Mouse (Mus musculus): Measurements from ENCODE around the gene Cfap43. TPM values are rescaled to one million over a fixed set of nuclear protein-coding genes. Genes with fewer than 3 reads are reported as not detected.

Gene Cfap43
- total RNA-seq, 2 experiments from 2014 or later, result 0.05 TPM; not detected in 1

DNA sequence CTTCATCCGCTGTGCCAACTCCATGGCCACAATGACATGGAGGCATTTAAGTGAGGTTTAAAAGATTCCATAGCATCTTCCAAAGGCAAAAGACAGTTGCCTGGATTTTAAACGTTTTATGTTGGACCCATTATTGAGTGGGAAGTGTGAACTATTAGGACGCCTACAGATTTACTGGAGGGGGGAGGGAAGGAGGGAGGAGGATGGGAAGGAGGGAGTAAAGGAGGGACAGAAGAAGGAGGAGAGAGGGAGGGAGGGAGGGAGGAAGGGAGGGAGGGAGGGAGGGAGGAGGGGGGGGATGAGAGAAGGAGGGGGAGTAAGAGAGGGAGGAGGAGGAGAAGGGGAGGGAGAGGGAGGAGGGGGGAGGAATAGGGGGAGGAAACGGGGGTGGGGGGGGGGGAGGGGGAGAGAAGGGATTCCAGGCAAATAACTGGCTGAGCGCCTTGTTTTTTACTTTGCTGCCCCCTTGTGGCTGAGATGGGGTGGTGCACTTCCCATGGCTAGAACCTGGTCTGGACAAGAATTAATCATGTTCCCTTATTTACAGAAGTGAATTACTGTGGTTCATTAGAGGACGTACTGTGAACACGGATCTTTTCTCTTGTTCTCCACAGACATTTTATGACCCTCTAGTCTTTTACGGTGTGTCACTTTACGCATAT, 98.1 kb downstream of the Cfap43 start:
- ATAC-seq (replicated peaks; ENCODE audit: poor library complexity, severe bottlenecking), result peak; percentile 88

- no peak for ATAC-seq (replicated peaks; ENCODE audit: poor library complexity, severe bottlenecking)
These were observed 101.4 kb downstream of the Cfap43 start for GRCm38 (mm10) chr19:47817692-47818091.

DNA sequence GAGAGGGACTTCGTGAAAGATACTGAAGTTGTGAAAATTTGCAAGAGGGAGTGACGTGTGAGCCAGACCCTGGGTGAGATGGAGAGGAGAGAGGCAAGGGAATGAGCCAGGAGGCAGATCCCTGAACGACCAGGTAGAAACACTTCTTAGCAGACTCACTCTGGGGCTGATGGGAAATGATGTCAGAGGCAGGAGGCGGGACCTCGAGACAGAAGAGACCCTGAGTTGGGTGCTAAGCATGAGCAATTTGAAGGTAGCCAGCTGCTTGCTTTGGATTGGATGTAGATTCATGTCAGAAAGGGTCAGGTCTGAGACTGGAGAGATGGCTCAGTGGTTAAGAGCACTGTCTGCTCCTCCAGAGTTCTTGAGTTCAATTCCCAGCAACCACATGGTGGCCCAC, 104.4 kb downstream of the Cfap43 start:
- ATAC-seq (replicated peaks; ENCODE audit: poor library complexity, severe bottlenecking), result no peak

DNA sequence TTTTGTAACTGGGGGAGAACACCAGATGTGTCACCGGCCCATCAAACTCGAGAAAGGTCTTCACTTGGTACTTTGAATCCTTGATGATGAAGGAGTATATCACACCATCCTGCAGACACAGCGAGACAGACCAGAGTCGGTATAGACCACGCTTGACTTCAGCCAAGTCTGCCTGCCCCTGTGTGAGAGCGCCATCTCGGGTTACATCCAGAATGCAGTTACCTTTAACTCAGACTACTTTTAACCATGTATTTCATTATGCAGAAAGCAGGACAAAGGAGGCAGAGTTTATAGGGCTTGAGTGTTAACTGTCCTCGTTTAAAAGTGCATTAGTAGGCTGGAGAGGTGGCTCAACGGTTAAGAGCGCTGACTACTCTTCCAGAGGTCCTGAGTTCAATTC, 107.0 kb downstream of the Cfap43 start:
- no peak for ATAC-seq (replicated peaks; ENCODE audit: poor library complexity, severe bottlenecking)

DNA sequence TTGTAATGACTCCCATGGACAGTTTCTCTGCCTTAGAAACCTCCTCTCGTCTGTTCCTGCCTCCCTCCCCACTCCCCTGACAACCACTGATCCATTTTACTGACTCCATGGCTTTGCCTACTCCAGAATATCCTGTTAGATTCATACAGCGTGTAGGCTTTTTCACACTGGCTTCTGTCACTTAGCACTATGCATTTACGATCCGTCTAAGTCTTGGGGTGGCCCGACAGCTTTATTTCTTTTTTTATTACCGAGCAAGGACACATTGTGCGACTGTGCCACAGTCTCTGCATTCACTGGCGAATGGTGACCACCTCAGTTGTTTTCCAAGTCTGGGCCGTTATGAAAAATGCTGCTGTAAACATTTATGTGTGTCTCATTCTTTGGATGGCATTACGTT, 120.5 kb downstream of the Cfap43 start:
- no peak for ATAC-seq (replicated peaks; ENCODE audit: poor library complexity, severe bottlenecking)

DNA sequence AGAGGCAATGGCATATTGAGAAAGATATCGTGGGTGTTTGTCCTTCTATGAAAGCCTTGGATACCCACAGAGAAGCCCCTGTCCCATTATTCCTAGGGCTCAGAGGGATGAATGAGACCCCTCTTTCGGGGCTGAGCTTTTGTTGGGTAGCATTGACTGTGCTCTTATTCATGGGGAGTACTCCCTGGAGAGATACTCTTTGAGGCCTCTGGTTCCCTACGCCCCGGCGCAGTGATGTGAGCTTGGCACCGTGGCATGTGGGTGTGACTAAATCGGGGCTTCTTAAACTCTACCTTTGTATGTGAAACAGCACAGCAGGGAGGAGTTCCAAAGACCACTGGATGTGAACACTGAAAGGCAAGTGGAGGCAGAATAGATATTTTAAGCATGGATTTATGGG, 122.4 kb downstream of the Cfap43 start:
- no peak for ATAC-seq (replicated peaks; ENCODE audit: poor library complexity, severe bottlenecking)

GRCm38 (mm10) chr19:47795009-47795728, 123.9 kb downstream of the Cfap43 start:
- ATAC-seq (replicated peaks; ENCODE audit: poor library complexity, severe bottlenecking), result peak; percentile 92

DNA sequence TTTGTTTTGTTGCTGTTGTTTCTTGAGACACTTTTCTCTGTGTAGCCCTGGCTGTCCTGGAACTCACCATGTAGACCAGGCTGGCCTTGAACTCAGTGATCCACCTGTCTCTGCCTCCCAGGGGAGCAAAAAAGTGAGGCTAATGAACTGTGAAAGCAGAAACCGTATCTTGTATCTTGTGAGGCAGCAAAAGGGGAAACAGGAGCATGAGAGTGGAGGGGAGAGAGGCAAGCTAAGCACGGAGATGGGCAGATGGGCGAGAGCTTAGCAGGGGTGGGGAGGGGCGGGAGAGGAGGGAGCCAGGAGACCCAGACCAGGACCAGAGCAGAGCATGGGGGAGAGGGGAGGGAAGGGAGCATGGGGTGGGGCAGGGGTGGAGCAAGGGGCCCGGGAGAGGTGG, 124.8 kb downstream of the Cfap43 start:
- no peak for ATAC-seq (replicated peaks; ENCODE audit: poor library complexity, severe bottlenecking)

DNA sequence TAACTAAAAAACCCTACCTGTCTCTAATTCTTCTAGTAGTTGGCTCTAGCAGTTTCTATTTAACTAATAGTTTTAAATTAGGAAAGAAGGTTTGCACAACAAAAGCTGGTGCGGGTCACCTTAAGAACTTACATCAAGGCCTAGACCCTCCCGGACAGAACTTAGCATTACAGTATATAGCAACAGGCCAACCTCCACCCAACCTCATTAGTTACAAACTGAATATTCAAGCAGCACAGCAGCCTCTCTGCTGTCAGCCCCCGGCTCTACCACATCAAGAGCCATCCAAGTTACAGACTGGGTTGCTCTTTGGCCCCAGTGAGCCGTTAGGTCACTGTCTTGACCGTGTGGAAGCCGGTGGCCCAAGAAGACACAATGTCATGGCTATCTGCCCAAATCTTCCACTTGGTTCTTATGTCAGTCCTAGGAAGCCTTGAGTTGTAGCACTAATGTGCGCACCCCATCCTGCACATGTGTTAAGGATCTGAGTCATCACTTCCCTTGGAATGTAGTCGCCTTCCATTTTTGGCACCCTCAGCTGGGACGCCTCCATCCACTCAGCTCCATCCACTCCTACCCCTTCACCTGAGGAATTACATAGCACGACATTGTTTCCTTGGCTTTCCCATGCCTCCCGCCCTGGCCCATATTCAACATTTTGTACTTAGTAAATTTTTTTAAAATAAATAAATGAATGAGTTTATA, 128.6 kb downstream of the Cfap43 start:
- no peak for ATAC-seq (replicated peaks; ENCODE audit: poor library complexity, severe bottlenecking)

GRCm38 (mm10) chr19:47783898-47784297, 135.2 kb downstream of the Cfap43 start:
- no peak for ATAC-seq (replicated peaks; ENCODE audit: poor library complexity, severe bottlenecking)

DNA sequence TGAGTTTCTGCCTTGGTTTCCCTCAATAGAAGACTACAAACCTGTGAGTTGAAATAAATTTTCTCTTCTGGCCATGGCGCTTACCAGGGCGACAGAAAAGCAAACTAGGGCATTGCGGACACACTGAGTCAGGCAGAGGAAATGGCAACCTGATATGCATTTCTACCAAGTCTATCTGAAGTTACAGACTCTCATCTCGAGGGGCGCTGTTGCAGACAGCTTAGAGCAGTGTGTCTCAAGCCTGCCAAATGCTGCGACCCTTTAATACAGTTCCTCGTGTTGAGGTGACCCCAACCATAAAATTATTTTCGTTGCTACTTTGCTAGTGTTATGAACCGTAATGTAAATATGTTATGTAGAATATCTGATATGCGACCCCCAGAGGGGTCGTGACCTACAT, 138.1 kb downstream of the Cfap43 start:
- no peak for ATAC-seq (replicated peaks; ENCODE audit: poor library complexity, severe bottlenecking)

DNA sequence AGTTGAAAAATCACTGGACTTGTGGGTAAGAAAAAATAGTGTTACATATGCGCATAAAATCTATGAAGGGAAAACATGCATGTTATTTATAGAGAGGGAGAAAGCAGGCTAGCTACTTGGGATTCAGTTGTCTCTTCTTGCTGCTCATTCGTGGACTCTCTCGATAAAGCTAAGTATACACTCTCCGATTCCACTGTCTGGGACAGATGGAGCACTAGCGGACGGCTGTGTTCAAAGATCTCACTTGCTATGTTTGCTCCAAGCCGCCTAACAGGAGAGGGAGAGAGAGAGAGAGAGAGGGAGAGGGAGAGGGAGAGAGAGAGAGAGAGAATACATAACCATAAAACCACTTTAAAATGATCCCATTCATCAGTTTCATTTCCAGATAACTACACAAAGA, 138.9 kb downstream of the Cfap43 start:
- ATAC-seq (replicated peaks; ENCODE audit: poor library complexity, severe bottlenecking), result no peak

DNA sequence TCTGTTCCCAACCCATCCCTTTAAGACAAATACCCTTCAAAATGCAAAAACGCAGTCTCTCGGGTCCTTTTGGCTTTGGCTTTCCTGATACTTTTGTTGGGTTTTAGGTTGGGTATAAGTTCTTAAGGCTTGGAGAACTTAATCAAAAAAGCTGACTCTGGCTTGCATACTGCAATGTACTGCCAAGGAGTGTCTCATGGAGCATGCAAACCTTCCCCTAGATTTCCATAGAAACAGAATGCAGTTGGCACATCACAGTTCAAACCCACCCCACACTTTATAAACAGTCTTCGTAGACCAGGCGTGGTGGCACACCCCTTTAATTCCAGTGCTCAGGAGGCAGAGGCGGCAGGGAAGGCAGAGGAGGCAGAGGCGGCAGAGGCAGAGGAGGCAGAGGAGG, 141.2 kb downstream of the Cfap43 start:
- ATAC-seq (replicated peaks; ENCODE audit: poor library complexity, severe bottlenecking), result no peak

DNA sequence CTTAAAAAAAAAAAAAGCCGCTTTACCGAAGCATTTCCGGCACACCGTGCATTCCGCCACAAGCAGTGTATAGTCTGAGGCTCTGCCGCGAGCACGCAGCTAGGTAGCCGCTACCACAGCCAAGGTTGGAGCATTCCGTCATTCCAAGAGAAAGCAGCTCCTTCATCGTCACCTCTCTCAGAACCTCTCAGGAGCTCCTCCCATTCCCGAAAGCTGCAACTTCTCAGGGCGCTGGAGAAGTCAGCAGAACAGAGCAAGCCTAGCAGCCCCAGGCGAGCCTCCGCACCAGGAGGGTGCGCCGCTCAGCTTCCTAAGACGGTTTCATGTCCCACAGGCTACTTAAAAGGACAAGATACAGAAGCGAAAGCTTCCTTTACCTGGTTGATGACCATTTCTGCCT, 163.5 kb downstream of the Cfap43 start:
- ATAC-seq (replicated peaks; ENCODE audit: poor library complexity, severe bottlenecking), result no peak

DNA sequence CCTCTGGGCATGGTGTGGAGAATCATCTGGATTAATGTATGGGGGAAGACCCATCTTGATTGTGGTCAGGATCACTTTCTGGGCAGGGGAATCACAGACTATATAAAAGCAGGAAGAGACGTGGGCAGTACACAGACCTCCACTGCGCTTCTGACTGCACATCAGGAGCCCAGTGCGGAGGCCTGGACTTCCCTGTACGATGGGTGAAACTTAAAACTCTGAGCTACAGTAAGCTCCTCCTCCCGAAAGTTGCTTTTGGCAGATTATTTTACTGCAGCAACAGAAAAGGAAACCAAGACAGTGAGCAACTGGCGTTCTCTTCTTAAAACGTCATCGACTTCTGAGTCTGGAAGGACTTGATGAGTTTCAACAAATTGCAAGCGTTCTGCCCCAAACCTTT, 164.2 kb downstream of the Cfap43 start:
- peak; percentile 77 for ATAC-seq (replicated peaks; ENCODE audit: poor library complexity, severe bottlenecking)

GRCm38 (mm10) chr19:47753921-47754320, 165.2 kb downstream of the Cfap43 start:
- no peak for ATAC-seq (replicated peaks; ENCODE audit: poor library complexity, severe bottlenecking)

DNA sequence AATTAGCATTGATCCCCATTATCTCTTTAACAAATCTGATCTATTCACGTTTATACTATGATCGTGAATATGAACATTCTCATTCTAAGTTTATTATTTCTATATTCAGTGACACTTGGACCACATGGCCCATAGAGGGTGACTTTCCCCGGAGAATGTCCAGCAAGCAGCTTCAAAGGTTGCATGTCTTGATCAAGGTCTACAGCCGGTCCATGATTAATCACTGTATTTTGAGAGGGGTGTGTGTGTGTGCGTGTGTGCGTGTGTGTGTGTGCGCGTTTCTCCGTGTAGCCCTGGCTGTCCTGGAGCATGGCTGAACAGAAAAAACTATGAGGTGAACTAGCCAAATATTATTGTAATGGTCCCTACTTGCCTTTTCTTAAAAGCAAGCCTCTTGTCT, 166.6 kb downstream of the Cfap43 start:
- no peak for ATAC-seq (replicated peaks; ENCODE audit: poor library complexity, severe bottlenecking)

DNA sequence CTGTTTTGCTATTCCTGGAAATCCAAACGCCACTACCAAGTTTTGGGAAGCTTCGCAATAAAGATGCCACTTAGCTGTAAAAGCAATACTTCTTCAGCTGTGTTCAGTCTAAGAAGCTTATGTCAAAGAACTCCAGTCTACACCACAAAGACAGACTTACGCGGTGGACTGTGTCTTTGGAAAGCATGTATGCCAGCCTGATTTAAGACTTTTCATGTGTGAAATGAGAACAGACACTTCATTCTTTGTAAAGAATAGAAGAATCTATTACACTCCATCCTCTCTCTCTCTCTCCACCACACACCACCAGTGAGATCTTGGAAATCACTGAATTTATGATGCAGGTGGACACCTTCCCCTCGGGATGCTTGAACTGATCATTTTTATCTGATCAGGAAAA, 168.7 kb downstream of the Cfap43 start:
- ATAC-seq (replicated peaks; ENCODE audit: poor library complexity, severe bottlenecking), result no peak

DNA sequence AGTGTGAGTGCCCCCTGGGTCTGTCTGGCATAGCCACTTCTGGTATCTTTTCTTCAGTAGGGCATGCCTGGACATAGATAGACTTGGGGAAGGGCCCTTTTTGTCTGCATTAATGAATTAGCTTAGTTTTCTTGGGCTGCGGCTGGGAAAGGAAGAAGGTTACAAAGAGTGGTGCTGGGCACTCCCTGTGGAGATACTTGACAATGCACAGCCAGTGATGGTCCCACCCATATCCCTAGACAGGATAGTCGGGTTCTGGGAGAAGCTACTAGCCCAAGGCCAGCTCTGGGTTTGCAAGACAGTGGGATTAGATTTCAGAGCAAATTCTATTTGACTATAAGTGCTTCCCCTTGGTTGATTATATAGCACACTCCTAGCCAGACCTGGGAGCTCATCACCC, 170.1 kb downstream of the Cfap43 start:
- no peak for ATAC-seq (replicated peaks; ENCODE audit: poor library complexity, severe bottlenecking)

GRCm38 (mm10) chr19:47747072-47747471, 172.0 kb downstream of the Cfap43 start:
- ATAC-seq (replicated peaks; ENCODE audit: poor library complexity, severe bottlenecking), result no peak

DNA sequence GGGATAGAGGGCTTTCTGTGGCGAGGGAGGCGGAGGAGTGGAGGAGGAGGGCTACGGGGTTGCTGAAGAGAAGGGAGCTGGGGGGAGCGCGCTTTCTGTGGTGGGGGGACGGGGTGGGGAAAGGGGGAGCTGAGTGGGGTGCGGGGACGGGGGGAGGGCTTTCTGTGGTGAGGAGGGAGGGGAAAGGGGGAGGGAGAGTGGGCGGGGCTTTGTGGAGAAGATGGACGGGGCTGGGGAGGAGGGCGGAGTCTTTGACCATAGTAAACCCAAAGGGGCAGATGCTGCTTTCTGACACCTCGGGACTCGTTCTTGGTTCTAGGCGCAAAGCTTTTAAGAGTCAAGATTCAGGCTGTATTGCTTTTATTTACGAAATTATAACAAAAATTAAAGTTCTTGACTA, 187.2 kb downstream of the Cfap43 start:
- peak; percentile 25 for ATAC-seq (replicated peaks; ENCODE audit: poor library complexity, severe bottlenecking)
